Mouse (Mus musculus): ENCODE measurements around the gene Limk1.

DNA sequence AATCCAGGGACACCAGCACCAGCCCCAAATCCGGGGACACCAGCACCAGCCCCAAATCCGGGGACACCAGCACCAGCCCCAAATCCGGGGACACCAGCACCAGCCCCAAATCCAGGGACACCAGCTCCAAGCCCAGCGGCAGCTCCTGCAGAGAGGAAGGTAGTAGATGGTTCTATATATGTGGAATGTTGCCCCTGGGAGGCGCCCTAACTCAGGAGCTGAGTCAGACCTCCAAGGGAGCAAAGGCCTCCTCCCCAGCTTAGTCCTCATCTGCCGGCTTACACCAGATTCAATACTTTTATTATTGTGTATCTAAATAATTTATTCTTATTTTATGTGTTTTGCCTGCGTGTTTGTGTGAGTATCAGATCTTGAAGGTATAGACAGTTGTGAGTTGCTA is 22.7 kb upstream of the Limk1 start:
- TF ChIP-seq POLR2A (IDR thresholded peaks at IDR 0.05; ENCODE audit: insufficient read length, low read depth) (no peak), POLR2AphosphoS2 (IDR thresholded peaks at IDR 0.05; ENCODE audit: insufficient read length, low read depth) (no peak), MYOD1 (IDR thresholded peaks at IDR 0.05; ENCODE audit: control insufficient read depth in 1 of 3, insufficient read length in 2 of 3, low read depth in 2 of 3) (no peak), E2F4 (IDR thresholded peaks at IDR 0.05; ENCODE audit: insufficient read depth) (no peak), TCF3 (IDR thresholded peaks at IDR 0.05; ENCODE audit: insufficient read length, low read depth) (no peak), TCF12 (IDR thresholded peaks at IDR 0.05; ENCODE audit: insufficient read depth, poor library complexity, severe bottlenecking) (no peak)
